10 mouse cellular contexts compared by ENCODE assay signal in genomic region chr8:46713844-46714243, GRCm38 (mm10). TPM values are rescaled to one million over a fixed set of nuclear protein-coding genes. Genes with fewer than 3 reads are reported as not detected.
DNase-seq lines count a peak whose midpoint lies in the region; ATAC-seq and TF ChIP-seq lines count a peak whose summit lies in the region.
"Had no signal": no experiment of that assay in that cellular context is flagged by ENCODE, and none has a peak within 500 bp of the region (broad histone marks: within the 10 kb centered on the region; RNA-seq: fewer than 3 reads in every experiment).

No protein-coding gene starts in this region.

- H3K36me3 ChIP-seq in heart, adult 2 months (ENCODE audit: control insufficient read depth, insufficient read depth, low read length) = no peaks in the 10 kb centered on the region
- H3K36me3 ChIP-seq in heart, embryonic 10.5 days = no peaks in the 10 kb centered on the region

- TF ChIP-seq EP300 in heart, adult 2 months (IDR thresholded peaks at IDR 0.05; ENCODE audit: insufficient read depth, low read depth, low read length) = 0 out of 2 replicates have a peak, but pooled peaks have one; percentile 35

- peaks cover 6% of the 10 kb centered on the region for H3K4me1 ChIP-seq in heart, adult 2 months (ENCODE audit: control insufficient read depth, insufficient read depth, low read length)
- H3K4me1 ChIP-seq in heart, embryonic 10.5 days = no peaks in the 10 kb centered on the region

- peak; percentile 78 for ATAC-seq in megakaryocyte-erythroid progenitor cell, adult 5-6 weeks (replicated peaks; ENCODE audit: low FRiP score, low TSS enrichment, poor library complexity, severe bottlenecking)

- H3K79me2 ChIP-seq in heart, adult 2 months (replicated peaks; ENCODE audit: control insufficient read depth, insufficient read depth, low read length) = no peaks in the 10 kb centered on the region

- no peak for TF ChIP-seq POLR2A in heart, adult 2 months (IDR thresholded peaks at IDR 0.05; ENCODE audit: insufficient read depth, low read depth, low read length)

- intact Hi-C loops in heart, adult 2 months (cut with DNase I) = no loop called here
- intact Hi-C loops in heart, postnatal 14 days (cut with DNase I) = no loop called here

- DNase-seq in heart, adult 2 months = peak in 1 of 2 experiments; percentile 45
- no peak for DNase-seq in heart, embryonic 10.5 days (ENCODE audit: low spot score)
- peak; percentile 46 for DNase-seq in CD4-positive, CD25-positive, alpha-beta regulatory T cell, adult 2 months (ENCODE audit: low read depth, low spot score)
- peak; percentile 18 to 21 for DNase-seq in heart, postnatal 14 days
- DNase-seq in layer of hippocampus, adult 18-20 months (ENCODE audit: low spot score in 2 of 2) = no peak
- DNase-seq in right cerebral cortex, postnatal 36 days (ENCODE audit: low spot score in 2 of 2) = no peak
- no peak for DNase-seq in testis, postnatal 14 days (ENCODE audit: low spot score)
- DNase-seq: adrenal gland, adult 8-10 months; cerebellum, postnatal 14 days had no signal

- H3K9me3 ChIP-seq in heart, embryonic 10.5 days = no peaks in the 10 kb centered on the region

- H3K9ac ChIP-seq in heart, adult 2 months (ENCODE audit: low read depth, low read length) = no peak overlapping the region

- no peak for TF ChIP-seq CTCF in heart, adult 2 months (IDR thresholded peaks at IDR 0.05)

- no peak overlapping the region for H3K4me3 ChIP-seq in heart, adult 2 months
- H3K4me3 ChIP-seq in heart, embryonic 10.5 days = no peak overlapping the region

- no peak overlapping the region for H3K27ac ChIP-seq in heart, adult 2 months
- no peak overlapping the region for H3K27ac ChIP-seq in heart, embryonic 10.5 days

- H3K27me3 ChIP-seq in heart, adult 2 months (ENCODE audit: control insufficient read depth, insufficient read depth, low read length) = no peaks in the 10 kb centered on the region
- H3K27me3 ChIP-seq in heart, embryonic 10.5 days (ENCODE audit: insufficient read depth, poor library complexity, severe bottlenecking) = no peaks in the 10 kb centered on the region; the same call in 1 of the 2 replicates

- 34% methylated on average over 6 of the region's 6 CpGs for WGBS in heart, adult 2 months
- 60% methylated on average over 6 of the region's 6 CpGs for WGBS in heart, embryonic 10.5 days

RNA-seq across cellular contexts. Expression of gene Irf2, which starts 25.7 kb away (rescaled TPM):
- total RNA-seq in heart, adult 2 months (2021) = 10 to 100 TPM; 31.8 to 35.9 TPM
- 10.3 TPM in 2 replicates for polyA plus RNA-seq in heart, adult 2 months (2012; rRNA removed)
- 8.9 and 10.9 TPM in 2 replicates for polyA plus RNA-seq in heart, embryonic 10.5 days (2016; fragmentation: Nextera tagmentation; extraction: Ambion mirVana)
- total RNA-seq in heart, postnatal 14 days (2021) = 10 to 100 TPM; 43.6 to 44.5 TPM
- 55.0 and 76.9 TPM in 2 replicates for total RNA-seq in megakaryocyte-erythroid progenitor cell, adult 5-6 weeks (2014; fragmentation: Nextera tagmentation)
- total RNA-seq in megakaryocyte-erythroid progenitor cell, adult 5-6 weeks (2017) = 17.2 and 26.2 TPM in 2 replicates
- 10 to 100 TPM; 54.9 to 72.7 TPM for total RNA-seq in layer of hippocampus, adult 18-20 months (2021)

Comparison
In these comparisons a context has a peak if more than half of its experiments do, and no peak if none do; other contexts are left out.
1. DNase-seq: peak in CD4-positive, CD25-positive, alpha-beta regulatory T cell, adult 2 months (single experiment) and heart, postnatal 14 days (2 of 2); none in heart, embryonic 10.5 days (single experiment), layer of hippocampus, adult 18-20 months (0 of 2), right cerebral cortex, postnatal 36 days (0 of 2) and testis, postnatal 14 days (single experiment).